Mouse (Mus musculus): Measurements from ENCODE around the gene Neurl1a.

- no peak for TF ChIP-seq TAL1 (IDR thresholded peaks at IDR 0.05; ENCODE audit: low read length)
- TF ChIP-seq GATA1 (IDR thresholded peaks at IDR 0.05; ENCODE audit: low read length), result no peak
Observed at GRCm38 (mm10) chr19:47230682-47231081, 52.1 kb downstream of the Neurl1a start.
